Mouse (Mus musculus): ENCODE data around the gene Syt15. TPM values are rescaled to one million over a fixed set of nuclear protein-coding genes. Genes with fewer than 3 reads are reported as not detected.

Syt15 gene
- polyA plus RNA-seq, 1 experiment = 1.2 TPM

GRCm38 (mm10) chr14:34207996-34208395 lies 11.4 kb upstream of the Syt15 start:
- DNase-seq (ENCODE audit: low read depth) = no peak
- TF ChIP-seq POLR2A (IDR thresholded peaks at IDR 0.05; ENCODE audit: borderline replicate concordance, extremely low read depth, insufficient read depth, insufficient read length, poor library complexity, severe bottlenecking) (no peak), CTCF (IDR thresholded peaks at IDR 0.05; ENCODE audit: borderline replicate concordance, extremely low read depth, insufficient read depth, insufficient read length) (no peak)

- peak; percentile 41 for DNase-seq (ENCODE audit: low read depth)
- TF ChIP-seq POLR2A (IDR thresholded peaks at IDR 0.05; ENCODE audit: borderline replicate concordance, extremely low read depth, insufficient read depth, insufficient read length, poor library complexity, severe bottlenecking) (no peak), CTCF (IDR thresholded peaks at IDR 0.05; ENCODE audit: borderline replicate concordance, extremely low read depth, insufficient read depth, insufficient read length) (peak; percentile 46; the same call in 1 of the 2 replicates)
These were observed 10.7 kb upstream of the Syt15 start for GRCm38 (mm10) chr14:34208651-34209050.

- TF ChIP-seq CTCF (IDR thresholded peaks at IDR 0.05; ENCODE audit: borderline replicate concordance, extremely low read depth, insufficient read depth, insufficient read length) (no peak), POLR2A (IDR thresholded peaks at IDR 0.05; ENCODE audit: borderline replicate concordance, extremely low read depth, insufficient read depth, insufficient read length, poor library complexity, severe bottlenecking) (no peak)
- no peak for DNase-seq (ENCODE audit: low read depth)
These were observed 10.3 kb upstream of the Syt15 start for GRCm38 (mm10) chr14:34209080-34209479.

GRCm38 (mm10) chr14:34209942-34210341 lies 9.5 kb upstream of the Syt15 start:
- no peak for DNase-seq (ENCODE audit: low read depth)

GRCm38 (mm10) chr14:34215451-34216127 lies 3.8 kb upstream of the Syt15 start:
- TF ChIP-seq CTCF (IDR thresholded peaks at IDR 0.05; ENCODE audit: borderline replicate concordance, extremely low read depth, insufficient read depth, insufficient read length) = no peak
- no peak for TF ChIP-seq POLR2A (IDR thresholded peaks at IDR 0.05; ENCODE audit: borderline replicate concordance, extremely low read depth, insufficient read depth, insufficient read length, poor library complexity, severe bottlenecking)
- peak; percentile 66 for DNase-seq (ENCODE audit: low read depth)

More at GRCm38 (mm10) chr14:34209942-34210341, 9.5 kb upstream of the Syt15 start:
- TF ChIP-seq CTCF (IDR thresholded peaks at IDR 0.05; ENCODE audit: borderline replicate concordance, extremely low read depth, insufficient read depth, insufficient read length) (no peak), POLR2A (IDR thresholded peaks at IDR 0.05; ENCODE audit: borderline replicate concordance, extremely low read depth, insufficient read depth, insufficient read length, poor library complexity, severe bottlenecking) (no peak)

GRCm38 (mm10) chr14:34219786-34220198 lies 397 bp downstream of the Syt15 start:
- TF ChIP-seq POLR2A (IDR thresholded peaks at IDR 0.05; ENCODE audit: borderline replicate concordance, extremely low read depth, insufficient read depth, insufficient read length, poor library complexity, severe bottlenecking) (no peak), CTCF (IDR thresholded peaks at IDR 0.05; ENCODE audit: borderline replicate concordance, extremely low read depth, insufficient read depth, insufficient read length) (no peak)
- DNase-seq (ENCODE audit: low read depth) = no peak

- TF ChIP-seq CTCF (IDR thresholded peaks at IDR 0.05; ENCODE audit: borderline replicate concordance, extremely low read depth, insufficient read depth, insufficient read length) = no peak
- TF ChIP-seq POLR2A (IDR thresholded peaks at IDR 0.05; ENCODE audit: borderline replicate concordance, extremely low read depth, insufficient read depth, insufficient read length, poor library complexity, severe bottlenecking) = no peak
- no peak for DNase-seq (ENCODE audit: low read depth)
These were observed 1.0 kb downstream of the Syt15 start for GRCm38 (mm10) chr14:34220426-34220825.

- no peak for TF ChIP-seq CTCF (IDR thresholded peaks at IDR 0.05; ENCODE audit: borderline replicate concordance, extremely low read depth, insufficient read depth, insufficient read length)
- no peak for TF ChIP-seq POLR2A (IDR thresholded peaks at IDR 0.05; ENCODE audit: borderline replicate concordance, extremely low read depth, insufficient read depth, insufficient read length, poor library complexity, severe bottlenecking)
- DNase-seq (ENCODE audit: low read depth) = no peak
These were observed 2.2 kb downstream of the Syt15 start for GRCm38 (mm10) chr14:34221416-34222077.

- no peak for DNase-seq (ENCODE audit: low read depth)
- no peak for TF ChIP-seq POLR2A (IDR thresholded peaks at IDR 0.05; ENCODE audit: borderline replicate concordance, extremely low read depth, insufficient read depth, insufficient read length, poor library complexity, severe bottlenecking)
- TF ChIP-seq CTCF (IDR thresholded peaks at IDR 0.05; ENCODE audit: borderline replicate concordance, extremely low read depth, insufficient read depth, insufficient read length) = no peak
These were observed 4.0 kb downstream of the Syt15 start for GRCm38 (mm10) chr14:34223362-34223898.

GRCm38 (mm10) chr14:34225986-34226385 lies 6.6 kb downstream of the Syt15 start:
- no peak for TF ChIP-seq POLR2A (IDR thresholded peaks at IDR 0.05; ENCODE audit: borderline replicate concordance, extremely low read depth, insufficient read depth, insufficient read length, poor library complexity, severe bottlenecking)
- TF ChIP-seq CTCF (IDR thresholded peaks at IDR 0.05; ENCODE audit: borderline replicate concordance, extremely low read depth, insufficient read depth, insufficient read length) = no peak

GRCm38 (mm10) chr14:34226566-34226965 lies 7.2 kb downstream of the Syt15 start:
- no peak for DNase-seq (ENCODE audit: low read depth)
- TF ChIP-seq CTCF (IDR thresholded peaks at IDR 0.05; ENCODE audit: borderline replicate concordance, extremely low read depth, insufficient read depth, insufficient read length) = no peak
- TF ChIP-seq POLR2A (IDR thresholded peaks at IDR 0.05; ENCODE audit: borderline replicate concordance, extremely low read depth, insufficient read depth, insufficient read length, poor library complexity, severe bottlenecking) = no peak

More at GRCm38 (mm10) chr14:34225986-34226385, 6.6 kb downstream of the Syt15 start:
- no peak for DNase-seq (ENCODE audit: low read depth)

Measured in brain, embryonic 14.5 days (tissue).